Mouse (Mus musculus) testis, adult 2 months (tissue): ENCODE results near the gene Abhd16a. TPM values are rescaled to one million over a fixed set of nuclear protein-coding genes. Genes with fewer than 3 reads are reported as not detected.

Experiments
- H3K27ac ChIP-seq: fragments of 200-500 bp; 2 replicates; pipeline ENCODE4 v1.5.1; 2012; ENCODE audit warnings: low read depth, low read length; ENCODE audit not compliant: control insufficient read depth, insufficient read depth
- H3K27me3 ChIP-seq: fragments of 200-500 bp; 2 replicates; pipeline ENCODE4 v1.6.1; 2012; ENCODE audit warnings: mild to moderate bottlenecking, low read length, moderate library complexity; ENCODE audit not compliant: control insufficient read depth, insufficient read depth
- H3K36me3 ChIP-seq: fragments of 200-500 bp; 2 replicates; pipeline ENCODE4 v1.6.1; 2012; ENCODE audit warnings: mild to moderate bottlenecking, low read length; ENCODE audit not compliant: control insufficient read depth, insufficient read depth
- H3K4me1 ChIP-seq: fragments of 200-500 bp; 2 replicates; pipeline ENCODE4 v1.6.1; 2012; ENCODE audit warnings: low read length; ENCODE audit not compliant: control insufficient read depth, insufficient read depth
- H3K4me3 ChIP-seq: fragments of 200-500 bp; 2 replicates; pipeline ENCODE4 v1.5.1; 2012; ENCODE audit warnings: low read depth, mild to moderate bottlenecking, low read length, moderate library complexity, mixed read lengths; ENCODE audit not compliant: control insufficient read depth
- CTCF ChIP-seq: fragments of 200-500 bp; IDR thresholded peaks from 2 replicates; pipeline ENCODE4 v1.5.1; 2012; ENCODE audit warnings: low read depth, mild to moderate bottlenecking, inconsistent platforms, low read length, moderate library complexity; ENCODE audit not compliant: control insufficient read depth, insufficient read depth, insufficient replicate concordance
- POLR2A ChIP-seq: fragments of 200-500 bp; IDR thresholded peaks from 2 replicates; pipeline ENCODE4 v1.6.1; 2012; ENCODE audit warnings: low read depth, mild to moderate bottlenecking, inconsistent platforms, low read length, moderate library complexity; ENCODE audit not compliant: control insufficient read depth
- polyA plus RNA-seq: library from polyadenylated mRNA; depleted of rRNA; stranded (reverse); fragments of >200 nt; gene quantifications from 2 replicates; pipeline ENCODE4 v1.2.3, GENCODE M21; 2012; rRNA removed

Gene Abhd16a
- polyA plus RNA-seq, 1 experiment: 121 TPM

DNA sequence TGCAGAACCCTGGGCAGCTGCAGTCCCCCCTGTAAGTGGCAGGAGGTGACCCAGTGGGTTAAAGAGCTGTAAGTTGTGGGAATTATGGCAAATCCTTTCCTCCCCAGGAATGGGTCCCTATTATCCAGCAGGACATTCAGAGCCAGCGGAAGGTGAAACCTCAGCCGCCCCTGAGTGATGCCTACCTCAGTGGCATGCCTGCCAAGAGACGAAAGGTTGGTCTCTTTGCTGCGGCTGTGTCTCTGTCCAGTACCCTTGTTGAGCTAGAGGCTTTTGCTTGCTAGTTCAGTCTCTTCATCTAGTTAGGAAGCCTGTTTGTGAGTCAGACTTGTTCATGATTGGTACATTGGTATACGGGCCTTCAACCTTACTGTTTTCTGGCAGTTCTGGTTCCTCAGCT, 57.1 kb downstream of the Abhd16a start:
- no peaks in the 10 kb centered on the region for H3K27me3 ChIP-seq
- no peak overlapping the region for H3K27ac ChIP-seq
- peaks cover 15% of the 10 kb centered on the region for H3K36me3 ChIP-seq
- TF ChIP-seq POLR2A (no peak), CTCF (no peak)
- H3K4me1 ChIP-seq: peaks cover 9% of the 10 kb centered on the region; the same call in 1 of the 2 replicates
- no peak overlapping the region for H3K4me3 ChIP-seq

GRCm38 (mm10) chr17:35147348-35147747, 58.3 kb downstream of the Abhd16a start:
- Histone ChIP-seq H3K4me1 (peaks cover 3% of the 10 kb centered on the region; the same call in 1 of the 2 replicates), H3K27me3 (no peaks in the 10 kb centered on the region), H3K36me3 (peaks cover 13% of the 10 kb centered on the region), H3K27ac (no peak overlapping the region), H3K4me3 (no peak overlapping the region)
- no peak for TF ChIP-seq POLR2A
- TF ChIP-seq CTCF: no peak

GRCm38 (mm10) chr17:35147922-35148639, 59.0 kb downstream of the Abhd16a start:
- Histone ChIP-seq H3K4me3 (no peak overlapping the region), H3K36me3 (peaks cover 15% of the 10 kb centered on the region), H3K4me1 (peaks cover 2% of the 10 kb centered on the region; the same call in 1 of the 2 replicates), H3K27ac (no peak overlapping the region), H3K27me3 (no peaks in the 10 kb centered on the region)
- TF ChIP-seq CTCF (no peak), POLR2A (no peak)

GRCm38 (mm10) chr17:35152121-35152520, 63.1 kb downstream of the Abhd16a start:
- TF ChIP-seq POLR2A: no peak
- TF ChIP-seq CTCF: no peak
- Histone ChIP-seq H3K36me3 (peaks cover 24% of the 10 kb centered on the region), H3K27me3 (no peaks in the 10 kb centered on the region), H3K27ac (no peak overlapping the region), H3K4me1 (peaks cover 2% of the 10 kb centered on the region; the same call in 1 of the 2 replicates), H3K4me3 (no peak overlapping the region)

Other genes with a start within 250 kb of the Abhd16a start
- gene Skiv2l, start 239.1 kb upstream of the Abhd16a start, polyA plus RNA-seq: 137 and 142 TPM in 2 replicates
- 173 and 180 TPM in 2 replicates for gene Nelfe, start 238.9 kb upstream of the Abhd16a start, polyA plus RNA-seq
- 1.1 and 1.2 TPM in 2 replicates for gene Cfb, start 226.7 kb upstream of the Abhd16a start, polyA plus RNA-seq
- gene Zbtb12, start 209.8 kb upstream of the Abhd16a start, polyA plus RNA-seq: 4.0 and 4.7 TPM in 2 replicates
- gene Gm20547, start 207.2 kb upstream of the Abhd16a start, polyA plus RNA-seq: not detected in 2 replicates
- gene C2, start 191.0 kb upstream of the Abhd16a start, polyA plus RNA-seq: 14.8 and 15.3 TPM in 2 replicates
- 344 and 384 TPM in 2 replicates for gene Ehmt2, start 190.8 kb upstream of the Abhd16a start, polyA plus RNA-seq
- gene Slc44a4, start 174.8 kb upstream of the Abhd16a start, polyA plus RNA-seq: 0.52 and 2.2 TPM in 2 replicates
- 4.1 and 7.9 TPM in 2 replicates for gene Neu1, start 158.0 kb upstream of the Abhd16a start, polyA plus RNA-seq
- gene Hspa1b, start 130.0 kb upstream of the Abhd16a start, polyA plus RNA-seq: 2.6 and 5.2 TPM in 2 replicates
- gene Gm20481, start 119.4 kb upstream of the Abhd16a start, polyA plus RNA-seq: not detected in 2 replicates
- 4.4 and 5.5 TPM in 2 replicates for gene Hspa1a, start 117.1 kb upstream of the Abhd16a start, polyA plus RNA-seq
- gene Hspa1l, start 116.6 kb upstream of the Abhd16a start, polyA plus RNA-seq: 718 and 731 TPM in 2 replicates
- 480 and 579 TPM in 2 replicates for gene Lsm2, start 107.4 kb upstream of the Abhd16a start, polyA plus RNA-seq
- gene Vars, start 88.3 kb upstream of the Abhd16a start, polyA plus RNA-seq: 261 and 309 TPM in 2 replicates
- 0.65 and 0.84 TPM in 2 replicates for gene Vwa7, start 72.7 kb upstream of the Abhd16a start, polyA plus RNA-seq
- 3.5 and 3.8 TPM in 2 replicates for gene Sapcd1, start 61.2 kb upstream of the Abhd16a start, polyA plus RNA-seq
- gene Msh5, start 42.5 kb upstream of the Abhd16a start, polyA plus RNA-seq: 19.3 and 20.4 TPM in 2 replicates
- gene Clic1, start 39.3 kb upstream of the Abhd16a start, polyA plus RNA-seq: 24.1 and 24.8 TPM in 2 replicates
- 11.1 and 14.4 TPM in 2 replicates for gene Ddah2, start 30.2 kb upstream of the Abhd16a start, polyA plus RNA-seq
- 117 and 146 TPM in 2 replicates for gene Ly6g6c, start 23.9 kb upstream of the Abhd16a start, polyA plus RNA-seq
- 3.4 and 3.7 TPM in 2 replicates for gene Mpig6b, start 23.1 kb upstream of the Abhd16a start, polyA plus RNA-seq
- 0.78 and 0.95 TPM in 2 replicates for gene Ly6g6e, start 12.4 kb upstream of the Abhd16a start, polyA plus RNA-seq
- 0.85 and 0.99 TPM in 2 replicates for gene Ly6g6d, start 11.2 kb upstream of the Abhd16a start, polyA plus RNA-seq
- 1.1 and 1.2 TPM in 2 replicates for gene Ly6g6f, start 3.7 kb upstream of the Abhd16a start, polyA plus RNA-seq
- gene Ly6g5c, start 19.0 kb downstream of the Abhd16a start, polyA plus RNA-seq: 0.54 TPM in 1 of 2 replicates, not detected in the other
- gene Ly6g5b, start 26.2 kb downstream of the Abhd16a start, polyA plus RNA-seq: 2.9 and 3.1 TPM in 2 replicates
- gene Gpank1, start 32.2 kb downstream of the Abhd16a start, polyA plus RNA-seq: 70.0 and 73.6 TPM in 2 replicates
- gene Csnk2b, start 32.8 kb downstream of the Abhd16a start, polyA plus RNA-seq: 3,095 and 3,228 TPM in 2 replicates
- gene D17H6S53E, start 37.1 kb downstream of the Abhd16a start, polyA plus RNA-seq: 0.91 and 2.5 TPM in 2 replicates
- 0.41 and 0.48 TPM in 2 replicates for gene Apom, start 42.8 kb downstream of the Abhd16a start, polyA plus RNA-seq
- gene Bag6, start 45.9 kb downstream of the Abhd16a start, polyA plus RNA-seq: 709 and 791 TPM in 2 replicates
- gene Prrc2a, start 75.6 kb downstream of the Abhd16a start, polyA plus RNA-seq: 515 and 563 TPM in 2 replicates
- gene Aif1, start 86.8 kb downstream of the Abhd16a start, polyA plus RNA-seq: 435 and 444 TPM in 2 replicates
- gene Lst1, start 99.2 kb downstream of the Abhd16a start, polyA plus RNA-seq: 0.65 and 1.3 TPM in 2 replicates
- 0.86 and 0.87 TPM in 2 replicates for gene Ltb, start 105.2 kb downstream of the Abhd16a start, polyA plus RNA-seq
- gene Tnf, start 112.7 kb downstream of the Abhd16a start, polyA plus RNA-seq: 0.07 TPM in 1 of 2 replicates, not detected in the other
- 0.07 TPM in 1 of 2 replicates, not detected in the other for gene Lta, start 116.1 kb downstream of the Abhd16a start, polyA plus RNA-seq
- gene Gm16181, start 131.6 kb downstream of the Abhd16a start, polyA plus RNA-seq: not detected in 2 replicates
- gene Atp6v1g2, start 144.4 kb downstream of the Abhd16a start, polyA plus RNA-seq: 10.4 and 11.7 TPM in 2 replicates
- gene Nfkbil1, start 146.5 kb downstream of the Abhd16a start, polyA plus RNA-seq: 27.9 and 30.2 TPM in 2 replicates
- 125 and 129 TPM in 2 replicates for gene Ddx39b, start 152.5 kb downstream of the Abhd16a start, polyA plus RNA-seq
- gene H2-D1, start 173.5 kb downstream of the Abhd16a start, polyA plus RNA-seq: 29.6 and 31.4 TPM in 2 replicates
- gene H2-Q1, start 231.1 kb downstream of the Abhd16a start, polyA plus RNA-seq: not detected in 2 replicates